Mouse (Mus musculus): Measurements from ENCODE around the gene Pitpnc1. TPM values are rescaled to one million over a fixed set of nuclear protein-coding genes. Genes with fewer than 3 reads are reported as not detected.

Gene Pitpnc1
- polyA plus RNA-seq, 1 experiment from 2014 or later, result 35.2 TPM

GRCm38 (mm10) chr11:107248753-107249152 lies 221.7 kb downstream of the Pitpnc1 start:
- no peak for ATAC-seq (ENCODE audit: low FRiP score)
- Histone ChIP-seq H3K9ac (no peak overlapping the region), H3K4me3 (no peak overlapping the region), H3K9me3 (peaks cover 5% of the 10 kb centered on the region; the same call in 1 of the 2 replicates), H3K4me1 (replicated peaks) (no peaks in the 10 kb centered on the region; the same call in 1 of the 2 replicates), H3K27ac (no peak overlapping the region), H3K4me2 (no peak overlapping the region), H3K36me3 (peaks cover 25% of the 10 kb centered on the region), H3K27me3 (no peaks in the 10 kb centered on the region)
- WGBS, result 87% methylated on average over 7 of the region's 7 CpGs

- H3K4me2 ChIP-seq, result no peak overlapping the region
- H3K4me1 ChIP-seq (replicated peaks), result no peaks in the 10 kb centered on the region; the same call in 1 of the 2 replicates
- no peak overlapping the region for H3K9ac ChIP-seq
- 93% methylated on average over 7 of the region's 7 CpGs for WGBS
- H3K27ac ChIP-seq, result no peak overlapping the region
- no peak overlapping the region for H3K4me3 ChIP-seq
- peaks cover 10% of the 10 kb centered on the region for H3K36me3 ChIP-seq
- peaks cover 5% of the 10 kb centered on the region; the same call in 1 of the 2 replicates for H3K9me3 ChIP-seq
- H3K27me3 ChIP-seq, result no peaks in the 10 kb centered on the region
- no peak for ATAC-seq (ENCODE audit: low FRiP score)
Measured at GRCm38 (mm10) chr11:107245657-107246056, 224.8 kb downstream of the Pitpnc1 start.

GRCm38 (mm10) chr11:107243126-107243525 lies 227.4 kb downstream of the Pitpnc1 start:
- peaks cover 5% of the 10 kb centered on the region; the same call in 1 of the 2 replicates for H3K9me3 ChIP-seq
- H3K36me3 ChIP-seq, result peaks cover 9% of the 10 kb centered on the region; the same call in 1 of the 2 replicates
- H3K27ac ChIP-seq, result no peak overlapping the region
- 52% methylated on average over 6 of the region's 6 CpGs for WGBS
- no peak overlapping the region for H3K9ac ChIP-seq
- H3K4me3 ChIP-seq, result no peak overlapping the region
- ATAC-seq (ENCODE audit: low FRiP score), result no peak
- no peaks in the 10 kb centered on the region for H3K27me3 ChIP-seq
- no peak overlapping the region for H3K4me2 ChIP-seq
- no peaks in the 10 kb centered on the region for H3K4me1 ChIP-seq (replicated peaks)

- H3K4me3 ChIP-seq, result no peak overlapping the region
- ATAC-seq (ENCODE audit: low FRiP score), result no peak
- no peak overlapping the region for H3K9ac ChIP-seq
- peaks cover 5% of the 10 kb centered on the region; the same call in 1 of the 2 replicates for H3K9me3 ChIP-seq
- H3K27me3 ChIP-seq, result no peaks in the 10 kb centered on the region
- no peaks in the 10 kb centered on the region for H3K4me1 ChIP-seq (replicated peaks)
- no peak overlapping the region for H3K27ac ChIP-seq
- H3K4me2 ChIP-seq, result no peak overlapping the region
- WGBS, result 86% methylated on average over 7 of the region's 7 CpGs
- peaks cover 6% of the 10 kb centered on the region; the same call in 1 of the 2 replicates for H3K36me3 ChIP-seq
Measured at GRCm38 (mm10) chr11:107241678-107242077, 228.8 kb downstream of the Pitpnc1 start.

GRCm38 (mm10) chr11:107238506-107238905 lies 232.0 kb downstream of the Pitpnc1 start:
- no peak for ATAC-seq (ENCODE audit: low FRiP score)
- WGBS, result 94% methylated on average over 6 of the region's 6 CpGs
- H3K4me2 ChIP-seq, result no peak overlapping the region
- no peaks in the 10 kb centered on the region for H3K4me1 ChIP-seq (replicated peaks)
- no peak overlapping the region for H3K9ac ChIP-seq
- no peaks in the 10 kb centered on the region for H3K9me3 ChIP-seq
- H3K27me3 ChIP-seq, result no peaks in the 10 kb centered on the region
- H3K36me3 ChIP-seq, result peaks cover 2% of the 10 kb centered on the region; the same call in 1 of the 2 replicates
- no peak overlapping the region for H3K4me3 ChIP-seq
- no peak overlapping the region for H3K27ac ChIP-seq

GRCm38 (mm10) chr11:107237532-107237931 lies 233.0 kb downstream of the Pitpnc1 start:
- Histone ChIP-seq H3K4me1 (replicated peaks) (no peaks in the 10 kb centered on the region), H3K36me3 (peaks cover 11% of the 10 kb centered on the region; the same call in 1 of the 2 replicates), H3K27me3 (no peaks in the 10 kb centered on the region), H3K4me2 (no peak overlapping the region), H3K27ac (no peak overlapping the region), H3K4me3 (no peak overlapping the region), H3K9me3 (no peaks in the 10 kb centered on the region), H3K9ac (no peak overlapping the region)
- 94% methylated on average over 4 of the region's 4 CpGs for WGBS
- no peak for ATAC-seq (ENCODE audit: low FRiP score)

GRCm38 (mm10) chr11:107233252-107233890 lies 237.1 kb downstream of the Pitpnc1 start:
- Histone ChIP-seq H3K9ac (no peak overlapping the region), H3K27ac (no peak overlapping the region), H3K9me3 (no peaks in the 10 kb centered on the region), H3K4me1 (replicated peaks) (no peaks in the 10 kb centered on the region), H3K36me3 (peaks cover 31% of the 10 kb centered on the region), H3K27me3 (no peaks in the 10 kb centered on the region), H3K4me3 (no peak overlapping the region), H3K4me2 (no peak overlapping the region)
- ATAC-seq (ENCODE audit: low FRiP score), result no peak
- 90% methylated on average over 5 of the region's 5 CpGs for WGBS

- H3K4me3 ChIP-seq, result no peak overlapping the region
- no peak for ATAC-seq (ENCODE audit: low FRiP score)
- no peaks in the 10 kb centered on the region for H3K4me1 ChIP-seq (replicated peaks)
- H3K27me3 ChIP-seq, result no peaks in the 10 kb centered on the region
- no peak overlapping the region for H3K9ac ChIP-seq
- WGBS, result 78% methylated on average over 10 of the region's 10 CpGs
- H3K27ac ChIP-seq, result no peak overlapping the region
- peaks cover 48% of the 10 kb centered on the region for H3K36me3 ChIP-seq
- H3K9me3 ChIP-seq, result no peaks in the 10 kb centered on the region
- no peak overlapping the region for H3K4me2 ChIP-seq
Measured at GRCm38 (mm10) chr11:107230128-107230527, 240.4 kb downstream of the Pitpnc1 start.

- Histone ChIP-seq H3K27ac (no peak overlapping the region), H3K36me3 (peaks cover 31% of the 10 kb centered on the region), H3K4me3 (no peak overlapping the region), H3K9ac (no peak overlapping the region), H3K9me3 (no peaks in the 10 kb centered on the region), H3K27me3 (no peaks in the 10 kb centered on the region), H3K4me1 (replicated peaks) (peaks cover 13% of the 10 kb centered on the region; the same call in 1 of the 2 replicates), H3K4me2 (no peak overlapping the region)
- 95% methylated on average over 1 of the region's 1 CpGs for WGBS
- ATAC-seq (ENCODE audit: low FRiP score), result no peak
Measured at GRCm38 (mm10) chr11:107226431-107226830, 244.1 kb downstream of the Pitpnc1 start.

GRCm38 (mm10) chr11:107226013-107226412 lies 244.5 kb downstream of the Pitpnc1 start:
- no peak for ATAC-seq (ENCODE audit: low FRiP score)
- Histone ChIP-seq H3K4me1 (replicated peaks) (peaks cover 13% of the 10 kb centered on the region; the same call in 1 of the 2 replicates), H3K36me3 (peaks cover 27% of the 10 kb centered on the region), H3K9me3 (no peaks in the 10 kb centered on the region), H3K27me3 (no peaks in the 10 kb centered on the region), H3K4me3 (no peak overlapping the region), H3K27ac (no peak overlapping the region), H3K4me2 (no peak overlapping the region), H3K9ac (no peak overlapping the region)
- 95% methylated on average over 10 of the region's 10 CpGs for WGBS

- WGBS, result 92% methylated on average over 5 of the region's 5 CpGs
- H3K27ac ChIP-seq, result no peak overlapping the region
Measured at GRCm38 (mm10) chr11:107225301-107225700, 245.2 kb downstream of the Pitpnc1 start.

GRCm38 (mm10) chr11:107223667-107224214 lies 246.8 kb downstream of the Pitpnc1 start:
- no peak for ATAC-seq (ENCODE audit: low FRiP score)
- Histone ChIP-seq H3K4me2 (no peak overlapping the region), H3K9me3 (no peaks in the 10 kb centered on the region), H3K9ac (no peak overlapping the region), H3K27ac (no peak overlapping the region), H3K36me3 (peaks cover 23% of the 10 kb centered on the region), H3K4me3 (no peak overlapping the region), H3K27me3 (no peaks in the 10 kb centered on the region), H3K4me1 (replicated peaks) (peaks cover 13% of the 10 kb centered on the region; the same call in 1 of the 2 replicates)
- 70% methylated on average over 8 of the region's 8 CpGs for WGBS

More at GRCm38 (mm10) chr11:107225301-107225700, 245.2 kb downstream of the Pitpnc1 start:
- Histone ChIP-seq H3K4me3 (no peak overlapping the region), H3K27me3 (no peaks in the 10 kb centered on the region), H3K4me1 (replicated peaks) (peaks cover 13% of the 10 kb centered on the region; the same call in 1 of the 2 replicates), H3K4me2 (no peak overlapping the region), H3K9me3 (no peaks in the 10 kb centered on the region), H3K36me3 (peaks cover 23% of the 10 kb centered on the region), H3K9ac (no peak overlapping the region)
- ATAC-seq (ENCODE audit: low FRiP score), result no peak
